29 mouse cellular contexts compared by ENCODE assay signal in the genomic region with DNA sequence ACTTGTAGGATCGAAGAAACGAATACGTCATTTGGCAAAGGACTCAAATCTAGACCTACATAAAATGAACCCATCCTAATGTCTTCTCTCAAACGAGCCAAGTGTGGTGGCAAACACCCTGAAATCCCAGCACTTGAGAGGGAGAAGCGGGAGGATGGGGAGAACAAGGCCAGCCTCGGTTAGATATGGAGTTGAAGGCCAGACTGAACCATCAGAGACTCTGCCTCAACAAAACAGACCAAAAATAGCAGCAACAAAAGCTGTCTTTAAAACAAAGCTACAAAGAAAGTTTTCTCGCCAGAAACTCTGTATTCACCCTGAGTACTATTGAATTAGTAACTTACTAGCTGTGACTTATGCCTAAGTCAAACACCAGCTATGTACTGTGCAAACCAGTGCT. TPM values are rescaled to one million over a fixed set of nuclear protein-coding genes. Genes with fewer than 3 reads are reported as not detected.
A peak's percentile ranks its signal among the peaks of the same experiment; 100 is the strongest.
DNase-seq lines count a peak whose midpoint lies in the region; ATAC-seq and TF ChIP-seq lines count a peak whose summit lies in the region.
"Had no signal": no experiment of that assay in that cellular context is flagged by ENCODE, and none has a peak within 500 bp of the region (broad histone marks: within the 10 kb centered on the region; RNA-seq: fewer than 3 reads in every experiment).

No protein-coding gene starts in this region.

- DNase-seq in lung, postnatal 10 days, result no peak
- DNase-seq in ovary, adult 18-20 months (ENCODE audit: low spot score), result peak; percentile 47
- DNase-seq in ovary, postnatal 36 days (ENCODE audit: low spot score), result no peak
- no peak for DNase-seq in stomach, postnatal 0 days (ENCODE audit: low spot score)
- DNase-seq: adrenal gland, adult 8-10 months; adrenal gland, postnatal 14 days; adrenal gland, postnatal 36 days; B cell, adult 2 months; cerebellum, adult 11-12 months; cerebellum, adult 2 months; cerebellum, adult 9-10 months; cerebellum, postnatal 10 days; cerebellum, postnatal 25 days; embryo, embryonic 11 days had no signal

- no peak for ATAC-seq in kidney, embryonic 15.5 days (replicated peaks; ENCODE audit: low FRiP score)
- no peak for ATAC-seq in kidney, embryonic 14.5 days (ENCODE audit: low FRiP score, low TSS enrichment)
- no peak for ATAC-seq in lung, embryonic 15.5 days (ENCODE audit: borderline replicate concordance, extremely low read depth, low FRiP score, low TSS enrichment)
- ATAC-seq in stomach, postnatal 0 days (ENCODE audit: low FRiP score, low TSS enrichment), result no peak
- no peak for ATAC-seq in heart, embryonic 11.5 days (replicated peaks; ENCODE audit: insufficient number of reproducible peaks, low FRiP score, low TSS enrichment)
- ATAC-seq: activated CD4-positive, CD25-positive, alpha-beta regulatory T cell, adult 4 months; CD4-positive, CD25-positive, alpha-beta regulatory T cell, adult 4 months; forebrain, embryonic 14.5 days; Patski had no signal

- no peaks in the 10 kb centered on the region for H3K36me3 ChIP-seq in kidney, embryonic 15.5 days
- H3K36me3 ChIP-seq in kidney, embryonic 14.5 days (ENCODE audit: control insufficient read depth, insufficient read depth, low read length), result no peaks in the 10 kb centered on the region
- H3K36me3 ChIP-seq in lung, embryonic 15.5 days, result no peaks in the 10 kb centered on the region
- H3K36me3 ChIP-seq in stomach, postnatal 0 days (ENCODE audit: control insufficient read depth, insufficient read depth, low read length), result no peaks in the 10 kb centered on the region
- no peaks in the 10 kb centered on the region for H3K36me3 ChIP-seq in heart, embryonic 11.5 days (ENCODE audit: control insufficient read depth, insufficient read depth, low read length)
- H3K36me3 ChIP-seq: embryonic facial prominence, embryonic 13.5 days; embryonic facial prominence, embryonic 15.5 days; forebrain, embryonic 10.5 days; forebrain, embryonic 12.5 days; G1E had no signal

- 0 out of 2 replicates have a peak, but pooled peaks cover 2% of the 10 kb centered on the region for H3K27me3 ChIP-seq in kidney, embryonic 15.5 days
- H3K27me3 ChIP-seq in kidney, embryonic 14.5 days (ENCODE audit: control insufficient read depth, insufficient read depth, low read length), result no peaks in the 10 kb centered on the region; the same call in 1 of the 2 replicates
- H3K27me3 ChIP-seq in lung, embryonic 15.5 days, result no peaks in the 10 kb centered on the region
- no peaks in the 10 kb centered on the region for H3K27me3 ChIP-seq in stomach, postnatal 0 days (ENCODE audit: control insufficient read depth, insufficient read depth, low read length)
- H3K27me3 ChIP-seq in heart, embryonic 11.5 days (ENCODE audit: control insufficient read depth, insufficient read depth, low read length), result peaks cover 7% of the 10 kb centered on the region; the same call in 1 of the 2 replicates
- H3K27me3 ChIP-seq: CH12.LX; embryonic facial prominence, embryonic 15.5 days; forebrain, embryonic 12.5 days; Patski had no signal

- no peak overlapping the region for H3K9ac ChIP-seq in kidney, embryonic 15.5 days
- no peak overlapping the region for H3K9ac ChIP-seq in kidney, embryonic 14.5 days (ENCODE audit: low read depth, low read length)
- H3K9ac ChIP-seq in lung, embryonic 15.5 days, result no peak overlapping the region
- no peak overlapping the region for H3K9ac ChIP-seq in stomach, postnatal 0 days (ENCODE audit: low read length)
- no peak overlapping the region for H3K9ac ChIP-seq in heart, embryonic 11.5 days (ENCODE audit: low read depth, low read length)
- H3K9ac ChIP-seq: embryonic facial prominence, embryonic 13.5 days; embryonic facial prominence, embryonic 15.5 days; forebrain, embryonic 12.5 days had no signal

- peak overlapping the region; percentile 10; the same call in 1 of the 2 replicates for H3K27ac ChIP-seq in kidney, embryonic 15.5 days
- H3K27ac ChIP-seq in kidney, embryonic 14.5 days (ENCODE audit: low read depth, low read length), result no peak overlapping the region
- peak overlapping the region; percentile 39 for H3K27ac ChIP-seq in lung, embryonic 15.5 days
- peak overlapping the region; percentile 14; the same call in 1 of the 2 replicates for H3K27ac ChIP-seq in stomach, postnatal 0 days (replicated peaks)
- no peak overlapping the region for H3K27ac ChIP-seq in heart, embryonic 11.5 days (ENCODE audit: low read depth, low read length)
- H3K27ac ChIP-seq: embryonic facial prominence, embryonic 13.5 days; embryonic facial prominence, embryonic 15.5 days; forebrain, embryonic 10.5 days; forebrain, embryonic 12.5 days had no signal

- no peak for TF ChIP-seq CTCF in stomach, postnatal 0 days (IDR thresholded peaks at IDR 0.05; ENCODE audit: low read depth)

- H3K9me3 ChIP-seq in kidney, embryonic 15.5 days (replicated peaks), result no peaks in the 10 kb centered on the region
- no peaks in the 10 kb centered on the region for H3K9me3 ChIP-seq in kidney, embryonic 14.5 days (ENCODE audit: control insufficient read depth, low read length)
- no peaks in the 10 kb centered on the region for H3K9me3 ChIP-seq in lung, embryonic 15.5 days
- no peaks in the 10 kb centered on the region for H3K9me3 ChIP-seq in stomach, postnatal 0 days (ENCODE audit: control insufficient read depth, low read length)
- no peaks in the 10 kb centered on the region for H3K9me3 ChIP-seq in heart, embryonic 11.5 days (replicated peaks; ENCODE audit: control insufficient read depth, low read length)
- H3K9me3 ChIP-seq: embryonic facial prominence, embryonic 13.5 days; embryonic facial prominence, embryonic 15.5 days; forebrain, embryonic 10.5 days; forebrain, embryonic 12.5 days; G1E had no signal

- TF ChIP-seq EP300 in stomach, postnatal 0 days (optimal IDR thresholded peaks at IDR 0.05), result no peak

- H3K4me3 ChIP-seq in kidney, embryonic 15.5 days (replicated peaks), result no peak overlapping the region
- H3K4me3 ChIP-seq in kidney, embryonic 14.5 days (ENCODE audit: low read length), result no peak overlapping the region
- no peak overlapping the region for H3K4me3 ChIP-seq in lung, embryonic 15.5 days
- no peak overlapping the region for H3K4me3 ChIP-seq in stomach, postnatal 0 days (ENCODE audit: low read depth, low read length)
- H3K4me3 ChIP-seq in heart, embryonic 11.5 days (ENCODE audit: low read depth, low read length), result no peak overlapping the region
- H3K4me3 ChIP-seq: embryonic facial prominence, embryonic 13.5 days; embryonic facial prominence, embryonic 15.5 days; erythroblast, embryonic 14.5 days; forebrain, embryonic 10.5 days; forebrain, embryonic 12.5 days had no signal

- H3K4me2 ChIP-seq in kidney, embryonic 15.5 days, result no peak overlapping the region
- no peak overlapping the region for H3K4me2 ChIP-seq in kidney, embryonic 14.5 days (replicated peaks; ENCODE audit: low read depth, low read length)
- no peak overlapping the region for H3K4me2 ChIP-seq in lung, embryonic 15.5 days
- no peak overlapping the region for H3K4me2 ChIP-seq in stomach, postnatal 0 days (replicated peaks; ENCODE audit: low read depth)
- no peak overlapping the region for H3K4me2 ChIP-seq in heart, embryonic 11.5 days
- H3K4me2 ChIP-seq: embryonic facial prominence, embryonic 13.5 days; embryonic facial prominence, embryonic 15.5 days; forebrain, embryonic 12.5 days had no signal

- H3K4me1 ChIP-seq in kidney, embryonic 15.5 days, result peaks cover 31% of the 10 kb centered on the region
- peaks cover 6% of the 10 kb centered on the region for H3K4me1 ChIP-seq in kidney, embryonic 14.5 days (ENCODE audit: control insufficient read depth, insufficient read depth, low read length)
- H3K4me1 ChIP-seq in lung, embryonic 15.5 days, result peaks cover 20% of the 10 kb centered on the region
- no peaks in the 10 kb centered on the region for H3K4me1 ChIP-seq in stomach, postnatal 0 days (replicated peaks; ENCODE audit: control insufficient read depth, insufficient read depth)
- H3K4me1 ChIP-seq in heart, embryonic 11.5 days (ENCODE audit: control insufficient read depth, insufficient read depth, low read length), result 0 out of 2 replicates have a peak, but pooled peaks cover 12% of the 10 kb centered on the region

- WGBS in kidney, embryonic 15.5 days, result 81% methylated on average over 7 of the region's 7 CpGs
- WGBS in kidney, embryonic 14.5 days, result 84% methylated on average over 7 of the region's 7 CpGs
- 66% methylated on average over 7 of the region's 7 CpGs for WGBS in lung, embryonic 15.5 days
- 64% methylated on average over 7 of the region's 7 CpGs for WGBS in stomach, postnatal 0 days
- WGBS in heart, embryonic 11.5 days (ENCODE audit: insufficient replicate concordance), result 75% methylated on average over 7 of the region's 7 CpGs

RNA-seq across cellular contexts. Expression of a gene that starts 17.3 kb away (rescaled TPM):
- 86.3 and 99.6 TPM in 2 replicates for polyA plus RNA-seq in kidney, embryonic 15.5 days (2015; fragmentation: Nextera tagmentation; extraction: Ambion mirVana)
- 81.9 and 95.4 TPM in 2 replicates for polyA plus RNA-seq in kidney, embryonic 14.5 days (2014; fragmentation: Nextera tagmentation; extraction: Ambion mirVana)
- 89.6 and 90.6 TPM in 2 replicates for polyA plus RNA-seq in lung, embryonic 15.5 days (2015; fragmentation: Nextera tagmentation; extraction: Ambion mirVana)
- 29.7 and 29.8 TPM in 2 replicates for polyA plus RNA-seq in stomach, postnatal 0 days (2015; fragmentation: Nextera tagmentation; extraction: Ambion mirVana)
- polyA plus RNA-seq in heart, embryonic 11.5 days (2014; fragmentation: Nextera tagmentation; extraction: Ambion mirVana), result 82.1 and 83.5 TPM in 2 replicates

RNA-seq across cellular contexts. Expression of a gene that starts 17.3 kb away (rescaled TPM):
- 21.3 and 24.5 TPM in 2 replicates for polyA plus RNA-seq in kidney, embryonic 15.5 days (2015; fragmentation: Nextera tagmentation; extraction: Ambion mirVana)
- polyA plus RNA-seq in kidney, embryonic 14.5 days (2014; fragmentation: Nextera tagmentation; extraction: Ambion mirVana), result 10.5 and 14.0 TPM in 2 replicates
- 21.8 and 22.1 TPM in 2 replicates for polyA plus RNA-seq in lung, embryonic 15.5 days (2015; fragmentation: Nextera tagmentation; extraction: Ambion mirVana)
- 16.1 and 17.9 TPM in 2 replicates for polyA plus RNA-seq in stomach, postnatal 0 days (2015; fragmentation: Nextera tagmentation; extraction: Ambion mirVana)
- polyA plus RNA-seq in heart, embryonic 11.5 days (2014; fragmentation: Nextera tagmentation; extraction: Ambion mirVana), result 5.5 and 9.2 TPM in 2 replicates

RNA-seq across cellular contexts. Expression of a gene that starts 18.7 kb away (rescaled TPM):
- polyA plus RNA-seq in kidney, embryonic 15.5 days (2015; fragmentation: Nextera tagmentation; extraction: Ambion mirVana), result 3.8 and 4.2 TPM in 2 replicates
- polyA plus RNA-seq in kidney, embryonic 14.5 days (2014; fragmentation: Nextera tagmentation; extraction: Ambion mirVana), result 3.7 and 4.5 TPM in 2 replicates
- 3.5 and 3.6 TPM in 2 replicates for polyA plus RNA-seq in lung, embryonic 15.5 days (2015; fragmentation: Nextera tagmentation; extraction: Ambion mirVana)
- polyA plus RNA-seq in stomach, postnatal 0 days (2015; fragmentation: Nextera tagmentation; extraction: Ambion mirVana), result 3.0 and 3.1 TPM in 2 replicates
- 4.3 TPM in 2 replicates for polyA plus RNA-seq in heart, embryonic 11.5 days (2014; fragmentation: Nextera tagmentation; extraction: Ambion mirVana)
- polyA plus RNA-seq: erythroblast, embryonic 14.5 days; G1E had no signal

RNA-seq across cellular contexts. Expression of a gene that starts 33.3 kb away (rescaled TPM):
- 1.9 and 2.0 TPM in 2 replicates for polyA plus RNA-seq in kidney, embryonic 15.5 days (2015; fragmentation: Nextera tagmentation; extraction: Ambion mirVana)
- 1.7 and 2.1 TPM in 2 replicates for polyA plus RNA-seq in kidney, embryonic 14.5 days (2014; fragmentation: Nextera tagmentation; extraction: Ambion mirVana)
- 1.1 and 1.4 TPM in 2 replicates for polyA plus RNA-seq in lung, embryonic 15.5 days (2015; fragmentation: Nextera tagmentation; extraction: Ambion mirVana)
- 0.52 and 0.94 TPM in 2 replicates for polyA plus RNA-seq in stomach, postnatal 0 days (2015; fragmentation: Nextera tagmentation; extraction: Ambion mirVana)
- 0.46 and 0.70 TPM in 2 replicates for polyA plus RNA-seq in heart, embryonic 11.5 days (2014; fragmentation: Nextera tagmentation; extraction: Ambion mirVana)

RNA-seq across cellular contexts. Expression of a gene that starts 34.2 kb away (rescaled TPM):
- polyA plus RNA-seq in kidney, embryonic 15.5 days (2015; fragmentation: Nextera tagmentation; extraction: Ambion mirVana), result 17.0 and 18.6 TPM in 2 replicates
- polyA plus RNA-seq in kidney, embryonic 14.5 days (2014; fragmentation: Nextera tagmentation; extraction: Ambion mirVana), result 17.0 and 17.9 TPM in 2 replicates
- polyA plus RNA-seq in lung, embryonic 15.5 days (2015; fragmentation: Nextera tagmentation; extraction: Ambion mirVana), result 19.8 and 19.9 TPM in 2 replicates
- polyA plus RNA-seq in stomach, postnatal 0 days (2015; fragmentation: Nextera tagmentation; extraction: Ambion mirVana), result 23.8 and 25.6 TPM in 2 replicates
- 6.2 TPM in 2 replicates for polyA plus RNA-seq in heart, embryonic 11.5 days (2014; fragmentation: Nextera tagmentation; extraction: Ambion mirVana)
- polyA plus RNA-seq: activated CD4-positive, CD25-positive, alpha-beta regulatory T cell, adult 4 months; CD4-positive, CD25-positive, alpha-beta regulatory T cell, adult 4 months had no signal

Comparison
In these comparisons a context has a peak if more than half of its experiments do, and no peak if none do; other contexts are left out.
1. H3K27ac ChIP-seq: peak in kidney, embryonic 15.5 days (single experiment), lung, embryonic 15.5 days (single experiment) and stomach, postnatal 0 days (single experiment); none in kidney, embryonic 14.5 days (single experiment) and heart, embryonic 11.5 days (single experiment).